Mouse (Mus musculus) megakaryocyte, embryonic 14.5 days (primary cell): ENCODE results near the gene Wwp2.

ENCODE experiments used
- FLI1 ChIP-seq: IDR thresholded peaks from 2 replicates; pipeline ENCODE4 v1.6.1; 2012; ENCODE audit warnings: low read length, inconsistent platforms, mixed read lengths
- GATA1 ChIP-seq: IDR thresholded peaks from 3 replicates; pipeline ENCODE4 v1.6.1; 2012; ENCODE audit warnings: mixed read lengths, low read length, inconsistent platforms, borderline replicate concordance

DNA sequence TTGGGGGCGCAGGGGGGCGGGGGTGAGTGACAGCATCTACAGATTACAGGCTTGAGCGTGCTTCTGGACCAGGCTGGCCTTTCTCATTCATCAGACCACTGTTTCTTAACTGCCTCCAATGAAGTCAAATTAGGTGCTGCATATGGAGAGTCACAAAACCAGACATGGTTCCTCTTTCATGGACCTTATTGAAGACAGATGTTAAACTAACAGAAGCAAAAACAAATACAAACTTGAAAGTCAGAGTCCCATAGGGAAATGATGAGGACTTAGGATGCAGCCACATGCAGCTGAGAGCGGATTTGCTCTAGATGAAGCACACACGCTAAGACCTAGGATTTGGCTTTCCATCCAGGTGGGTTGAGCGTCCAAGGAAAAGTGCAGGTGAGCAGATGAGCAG lies 61.5 kb downstream of the Wwp2 start:
- TF ChIP-seq GATA1 (no peak), FLI1 (no peak)
